Mouse (Mus musculus): Measurements from ENCODE around the gene Slc30a4. TPM values are rescaled to one million over a fixed set of nuclear protein-coding genes. Genes with fewer than 3 reads are reported as not detected.

Slc30a4 gene
- polyA plus RNA-seq, 2 experiments: 13.6 to 18.4 TPM

DNA sequence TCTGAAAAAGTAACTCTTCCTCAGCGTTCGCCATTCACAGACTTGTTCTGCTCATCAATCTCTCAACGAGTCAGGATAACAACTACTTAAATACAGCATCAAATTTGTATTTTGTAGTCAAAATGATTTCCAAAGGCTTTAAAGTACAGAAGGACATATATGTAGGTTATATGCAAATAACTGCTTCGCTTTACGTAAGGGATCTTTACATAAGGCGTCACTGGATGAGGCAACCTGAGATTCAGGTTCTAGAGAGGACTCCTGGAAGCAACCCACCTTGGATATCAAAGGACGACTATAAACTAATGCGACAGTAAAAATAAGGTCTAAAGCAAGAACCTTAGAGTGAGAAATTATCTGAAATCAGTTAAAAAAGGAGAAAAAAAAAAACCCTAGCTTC, 1.5 kb downstream of the Slc30a4 start:
- Histone ChIP-seq H3K9me3 (ENCODE audit: control insufficient read depth, low read length) (no peaks in the 10 kb centered on the region), H3K27me3 (ENCODE audit: control insufficient read depth, insufficient read depth, low read length) (no peaks in the 10 kb centered on the region), H3K9ac (ENCODE audit: low read depth, low read length, severe bottlenecking) (peak overlapping the region; percentile 83; the same call in 1 of the 2 replicates), H3K27ac (replicated peaks; ENCODE audit: low read depth, low read length) (no peak overlapping the region), H3K36me3 (ENCODE audit: control insufficient read depth, insufficient read depth, low read length) (no peaks in the 10 kb centered on the region), H3K4me2 (replicated peaks; ENCODE audit: low read depth, low read length, severe bottlenecking) (peak overlapping the region; percentile 77), H3K4me3 (replicated peaks; ENCODE audit: low read length) (peak overlapping the region; percentile 77), H3K4me1 (ENCODE audit: control insufficient read depth, insufficient read depth, low read length) (peaks cover 9% of the 10 kb centered on the region)
- ATAC-seq (ENCODE audit: low FRiP score, low read depth) (no peak), DNase-seq (ENCODE audit: low spot score) (no peak)
- no peak for TF ChIP-seq POLR2A (IDR thresholded peaks at IDR 0.05; ENCODE audit: borderline replicate concordance, extremely low read depth, insufficient read depth, insufficient read length)
- 61% methylated on average over 8 of the region's 8 CpGs for WGBS

DNA sequence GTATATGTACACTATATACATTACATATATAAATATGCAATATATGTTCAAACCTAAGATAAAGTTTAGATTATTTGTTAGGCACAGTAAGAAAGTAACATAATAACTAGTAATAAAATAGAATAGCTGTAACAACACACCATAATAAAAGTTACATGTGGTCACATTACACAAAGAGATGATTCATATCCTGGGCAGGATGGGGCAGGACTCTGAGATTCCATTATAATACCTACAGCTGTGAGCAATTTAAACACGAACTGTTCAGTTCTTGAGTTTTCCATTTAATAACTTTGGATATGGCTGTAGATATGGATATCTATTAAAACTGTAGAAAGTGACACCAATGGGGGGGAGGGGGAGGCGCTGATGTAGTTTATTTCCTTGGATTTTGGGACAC, 4.9 kb downstream of the Slc30a4 start:
- 73% methylated on average over 2 of the region's 2 CpGs for WGBS
- Histone ChIP-seq H3K9me3 (ENCODE audit: control insufficient read depth, low read length) (no peaks in the 10 kb centered on the region), H3K4me2 (replicated peaks; ENCODE audit: low read depth, low read length, severe bottlenecking) (no peak overlapping the region), H3K27me3 (ENCODE audit: control insufficient read depth, insufficient read depth, low read length) (no peaks in the 10 kb centered on the region), H3K27ac (replicated peaks; ENCODE audit: low read depth, low read length) (no peak overlapping the region), H3K4me1 (ENCODE audit: control insufficient read depth, insufficient read depth, low read length) (peaks cover 9% of the 10 kb centered on the region), H3K4me3 (replicated peaks; ENCODE audit: low read length) (no peak overlapping the region), H3K36me3 (ENCODE audit: control insufficient read depth, insufficient read depth, low read length) (no peaks in the 10 kb centered on the region), H3K9ac (ENCODE audit: low read depth, low read length, severe bottlenecking) (no peak overlapping the region)
- TF ChIP-seq POLR2A (IDR thresholded peaks at IDR 0.05; ENCODE audit: borderline replicate concordance, extremely low read depth, insufficient read depth, insufficient read length): no peak
- DNase-seq (ENCODE audit: low spot score): no peak
- ATAC-seq (ENCODE audit: low FRiP score, low read depth): no peak

DNA sequence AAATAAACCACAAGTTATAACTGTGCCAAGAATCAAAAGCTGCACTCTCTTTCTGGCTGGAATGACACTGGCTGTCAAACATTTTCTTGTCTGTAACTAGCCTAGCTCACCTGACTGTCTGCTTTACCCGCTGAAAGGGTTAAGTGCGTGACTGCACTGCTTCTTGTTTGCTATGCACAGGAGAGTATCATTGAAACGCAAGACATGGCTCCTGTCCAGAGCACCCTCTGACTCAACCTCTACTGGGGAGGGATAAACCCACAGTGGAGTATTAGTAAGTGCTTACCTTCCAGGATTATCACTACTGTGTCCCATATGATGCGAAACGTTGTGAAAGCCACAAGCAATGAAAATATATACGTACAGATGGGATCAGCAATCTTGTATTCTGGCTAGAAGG, 15.8 kb downstream of the Slc30a4 start:
- 74% methylated on average over 6 of the region's 6 CpGs for WGBS
- Histone ChIP-seq H3K36me3 (ENCODE audit: control insufficient read depth, insufficient read depth, low read length) (peaks cover 14% of the 10 kb centered on the region), H3K9me3 (ENCODE audit: control insufficient read depth, low read length) (peaks cover 6% of the 10 kb centered on the region), H3K4me3 (replicated peaks; ENCODE audit: low read length) (no peak overlapping the region), H3K9ac (ENCODE audit: low read depth, low read length, severe bottlenecking) (no peak overlapping the region), H3K27me3 (ENCODE audit: control insufficient read depth, insufficient read depth, low read length) (no peaks in the 10 kb centered on the region), H3K4me1 (ENCODE audit: control insufficient read depth, insufficient read depth, low read length) (no peaks in the 10 kb centered on the region), H3K4me2 (replicated peaks; ENCODE audit: low read depth, low read length, severe bottlenecking) (no peak overlapping the region), H3K27ac (replicated peaks; ENCODE audit: low read depth, low read length) (no peak overlapping the region)
- ATAC-seq (ENCODE audit: low FRiP score, low read depth) (no peak), DNase-seq (ENCODE audit: low spot score) (no peak)
- no peak for TF ChIP-seq POLR2A (IDR thresholded peaks at IDR 0.05; ENCODE audit: borderline replicate concordance, extremely low read depth, insufficient read depth, insufficient read length)

DNA sequence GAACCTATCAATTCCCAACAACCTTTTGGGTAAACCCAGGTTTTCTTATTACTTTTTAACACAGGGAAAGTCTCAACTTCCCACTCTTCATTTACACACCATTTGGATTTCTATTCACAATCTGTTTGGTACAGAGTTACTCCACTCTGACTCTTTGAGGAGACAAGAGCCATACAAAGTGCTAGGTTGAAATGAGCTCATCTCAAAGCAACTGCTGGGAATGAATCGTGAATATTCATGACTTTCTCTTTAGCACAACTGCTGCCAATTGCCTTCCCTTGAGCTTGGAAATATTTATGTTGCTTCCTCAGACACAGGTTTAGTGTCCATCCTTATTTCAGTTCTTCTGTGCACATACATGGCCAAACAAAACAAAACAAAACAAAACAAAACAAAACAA, 18.8 kb downstream of the Slc30a4 start:
- ATAC-seq (ENCODE audit: low FRiP score, low read depth) (no peak), DNase-seq (ENCODE audit: low spot score) (no peak)
- no peak for TF ChIP-seq POLR2A (IDR thresholded peaks at IDR 0.05; ENCODE audit: borderline replicate concordance, extremely low read depth, insufficient read depth, insufficient read length)
- Histone ChIP-seq H3K9ac (ENCODE audit: low read depth, low read length, severe bottlenecking) (no peak overlapping the region), H3K4me3 (replicated peaks; ENCODE audit: low read length) (no peak overlapping the region), H3K36me3 (ENCODE audit: control insufficient read depth, insufficient read depth, low read length) (peaks cover 14% of the 10 kb centered on the region), H3K4me1 (ENCODE audit: control insufficient read depth, insufficient read depth, low read length) (no peaks in the 10 kb centered on the region), H3K9me3 (ENCODE audit: control insufficient read depth, low read length) (peaks cover 14% of the 10 kb centered on the region), H3K27me3 (ENCODE audit: control insufficient read depth, insufficient read depth, low read length) (no peaks in the 10 kb centered on the region), H3K27ac (replicated peaks; ENCODE audit: low read depth, low read length) (no peak overlapping the region), H3K4me2 (replicated peaks; ENCODE audit: low read depth, low read length, severe bottlenecking) (no peak overlapping the region)
- WGBS: 90% methylated on average over 1 of the region's 1 CpGs

DNA sequence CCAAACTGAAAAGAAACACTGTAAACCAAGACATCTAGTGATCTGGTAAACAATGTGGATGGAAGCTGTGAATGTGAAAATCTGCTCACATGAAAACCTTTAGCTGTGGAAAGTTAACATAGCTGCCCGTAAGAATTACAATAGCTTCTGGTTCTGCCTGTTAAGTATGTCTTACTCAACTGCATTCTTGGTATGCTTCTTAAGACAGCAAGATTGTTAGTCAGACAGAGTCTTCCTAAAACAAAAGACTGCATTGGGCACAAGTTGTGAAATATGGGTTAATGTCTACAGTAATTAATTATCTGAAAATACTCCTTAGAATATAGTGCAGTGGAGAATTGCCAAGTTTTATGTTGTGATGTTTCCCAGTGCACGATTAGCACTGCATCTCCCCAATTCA, 19.9 kb downstream of the Slc30a4 start:
- ATAC-seq (ENCODE audit: low FRiP score, low read depth): no peak
- TF ChIP-seq POLR2A (IDR thresholded peaks at IDR 0.05; ENCODE audit: borderline replicate concordance, extremely low read depth, insufficient read depth, insufficient read length): no peak
- H3K4me1 ChIP-seq (ENCODE audit: control insufficient read depth, insufficient read depth, low read length): no peaks in the 10 kb centered on the region
- no peaks in the 10 kb centered on the region for H3K27me3 ChIP-seq (ENCODE audit: control insufficient read depth, insufficient read depth, low read length)
- H3K36me3 ChIP-seq (ENCODE audit: control insufficient read depth, insufficient read depth, low read length): peaks cover 14% of the 10 kb centered on the region
- H3K9ac ChIP-seq (ENCODE audit: low read depth, low read length, severe bottlenecking): no peak overlapping the region
- no peak overlapping the region for H3K4me2 ChIP-seq (replicated peaks; ENCODE audit: low read depth, low read length, severe bottlenecking)
- no peak overlapping the region for H3K4me3 ChIP-seq (replicated peaks; ENCODE audit: low read length)
- H3K27ac ChIP-seq (replicated peaks; ENCODE audit: low read depth, low read length): no peak overlapping the region
- WGBS: 84% methylated on average over 2 of the region's 2 CpGs
- no peak for DNase-seq (ENCODE audit: low spot score)
- H3K9me3 ChIP-seq (ENCODE audit: control insufficient read depth, low read length): peaks cover 14% of the 10 kb centered on the region

All from limb, embryonic 14.5 days (tissue).